Mouse (Mus musculus): Measurements from ENCODE around the gene Zfp618. TPM values are rescaled to one million over a fixed set of nuclear protein-coding genes. Genes with fewer than 3 reads are reported as not detected.

Zfp618 gene
- polyA plus RNA-seq, 1 experiment from 2014 or later = 29.7 TPM

DNA sequence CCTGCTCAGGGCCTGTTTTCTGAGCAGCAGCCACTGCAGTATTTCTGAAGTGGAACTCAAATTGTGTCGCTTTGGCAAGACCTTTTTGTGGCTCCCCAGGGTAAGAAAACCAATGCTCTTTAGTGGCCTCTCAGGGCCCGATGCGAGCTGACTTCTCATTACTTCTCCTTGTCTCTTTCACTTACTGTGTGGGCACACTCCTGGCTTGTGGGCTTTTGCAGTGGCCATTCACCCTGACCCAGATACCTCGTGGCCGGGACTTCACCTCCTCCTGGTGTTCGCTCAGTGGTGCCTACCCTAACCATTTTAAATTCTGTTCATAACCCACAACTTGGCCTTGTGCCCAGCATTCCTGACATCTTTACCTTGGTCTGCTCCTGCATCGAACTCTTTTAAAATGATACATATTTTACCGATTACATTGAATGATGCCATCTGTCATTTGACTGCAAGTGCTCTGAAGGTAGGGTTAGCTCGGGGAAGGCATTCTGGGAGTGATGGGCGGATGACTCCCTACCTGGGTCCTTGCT, 89.9 kb downstream of the Zfp618 start:
- Histone ChIP-seq H3K4me1 (ENCODE audit: control insufficient read depth, insufficient read depth, low read length) (peaks cover 39% of the 10 kb centered on the region), H3K36me3 (ENCODE audit: control insufficient read depth, insufficient read depth, low read length) (no peaks in the 10 kb centered on the region), H3K4me3 (ENCODE audit: low read depth, low read length) (no peak overlapping the region), H3K27ac (replicated peaks; ENCODE audit: low read depth, low read length) (0 out of 2 replicates have a peak overlapping the region, but pooled peaks have one; percentile 10), H3K9ac (ENCODE audit: low read length) (no peak overlapping the region), H3K27me3 (ENCODE audit: control insufficient read depth, insufficient read depth, low read length) (no peaks in the 10 kb centered on the region), H3K4me2 (ENCODE audit: low read depth, severe bottlenecking) (no peak overlapping the region), H3K9me3 (ENCODE audit: control insufficient read depth, low read length) (no peaks in the 10 kb centered on the region)
- no peak for DNase-seq (ENCODE audit: low spot score)
- WGBS = 84% methylated on average over 10 of the region's 10 CpGs
- no peak for ATAC-seq (ENCODE audit: insufficient number of reproducible peaks, low FRiP score, low TSS enrichment, low read depth)

DNA sequence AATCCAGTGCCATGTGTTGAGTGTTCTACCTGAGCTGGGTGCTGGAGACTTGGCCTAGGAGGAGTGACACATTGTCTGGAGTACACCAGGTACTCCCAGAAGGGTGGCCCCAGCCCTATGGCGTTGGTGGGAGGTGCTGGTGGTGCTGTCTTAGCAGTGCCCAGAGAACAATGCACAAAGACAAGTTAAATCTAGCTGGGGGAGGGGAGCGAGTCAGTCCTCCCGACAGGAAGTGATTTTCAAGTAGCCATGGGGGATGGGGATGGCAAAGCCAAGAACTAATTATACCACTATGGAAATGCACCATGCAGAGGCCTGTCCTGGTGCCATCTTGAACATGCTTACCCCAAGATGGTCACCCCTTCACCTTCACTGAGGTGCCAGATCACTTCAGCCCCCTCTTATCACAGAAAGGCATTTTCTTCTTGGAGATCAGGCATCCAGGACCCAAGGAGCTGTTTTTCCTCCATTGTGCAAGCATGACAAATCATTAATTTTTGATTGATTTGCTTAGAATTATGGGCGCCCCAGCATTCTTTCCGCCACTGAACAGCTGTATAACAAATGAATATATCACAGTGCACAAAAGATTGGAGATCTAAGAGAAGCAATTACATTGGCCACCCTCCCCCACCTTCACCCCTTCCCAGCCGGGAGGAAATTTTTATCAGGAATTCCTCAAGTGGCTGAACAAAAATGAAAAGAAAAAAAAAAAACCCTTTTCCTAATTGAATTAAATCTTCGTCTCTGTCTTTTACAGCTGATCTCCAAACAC, 91.5 kb downstream of the Zfp618 start:
- WGBS = 48% methylated on average over 7 of the region's 7 CpGs
- DNase-seq (ENCODE audit: low spot score) (peak; percentile 61), ATAC-seq (ENCODE audit: insufficient number of reproducible peaks, low FRiP score, low TSS enrichment, low read depth) (no peak; the same call in 1 of the 2 replicates)
- H3K9me3 ChIP-seq (ENCODE audit: control insufficient read depth, low read length) = no peaks in the 10 kb centered on the region
- no peak overlapping the region for H3K9ac ChIP-seq (ENCODE audit: low read length)
- no peaks in the 10 kb centered on the region for H3K27me3 ChIP-seq (ENCODE audit: control insufficient read depth, insufficient read depth, low read length)
- H3K4me3 ChIP-seq (ENCODE audit: low read depth, low read length) = no peak overlapping the region
- no peak overlapping the region for H3K4me2 ChIP-seq (ENCODE audit: low read depth, severe bottlenecking)
- peaks cover 31% of the 10 kb centered on the region for H3K4me1 ChIP-seq (ENCODE audit: control insufficient read depth, insufficient read depth, low read length)
- peak overlapping the region; percentile 65 for H3K27ac ChIP-seq (replicated peaks; ENCODE audit: low read depth, low read length)
- no peaks in the 10 kb centered on the region for H3K36me3 ChIP-seq (ENCODE audit: control insufficient read depth, insufficient read depth, low read length)

DNA sequence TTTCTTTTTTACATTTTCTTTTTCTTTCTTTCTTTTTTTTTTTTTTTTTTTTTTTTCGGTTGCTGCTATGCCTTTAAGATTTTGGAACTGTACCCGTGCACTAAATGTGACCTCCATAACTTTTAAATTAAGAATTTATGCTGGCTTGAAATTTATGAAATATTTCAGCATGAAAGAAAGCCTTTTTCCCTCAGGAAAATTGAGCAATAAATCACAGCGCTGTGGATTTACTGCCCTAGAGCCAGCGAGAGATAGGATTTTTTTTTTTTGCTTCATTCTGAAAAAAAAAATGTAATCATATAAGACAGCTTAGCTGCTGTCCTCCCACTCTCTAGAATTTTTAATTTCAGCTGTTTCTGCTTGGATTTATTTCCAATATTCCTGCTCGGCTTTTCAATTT, 92.2 kb downstream of the Zfp618 start:
- Histone ChIP-seq H3K4me3 (ENCODE audit: low read depth, low read length) (no peak overlapping the region), H3K4me1 (ENCODE audit: control insufficient read depth, insufficient read depth, low read length) (peaks cover 26% of the 10 kb centered on the region), H3K36me3 (ENCODE audit: control insufficient read depth, insufficient read depth, low read length) (no peaks in the 10 kb centered on the region), H3K4me2 (ENCODE audit: low read depth, severe bottlenecking) (no peak overlapping the region), H3K27me3 (ENCODE audit: control insufficient read depth, insufficient read depth, low read length) (no peaks in the 10 kb centered on the region), H3K9me3 (ENCODE audit: control insufficient read depth, low read length) (no peaks in the 10 kb centered on the region), H3K9ac (ENCODE audit: low read length) (no peak overlapping the region), H3K27ac (replicated peaks; ENCODE audit: low read depth, low read length) (no peak overlapping the region)
- ATAC-seq (ENCODE audit: insufficient number of reproducible peaks, low FRiP score, low TSS enrichment, low read depth) (peak; percentile 18; the same call in 1 of the 2 replicates), DNase-seq (ENCODE audit: low spot score) (no peak)
- WGBS = 56% methylated on average over 5 of the region's 5 CpGs

DNA sequence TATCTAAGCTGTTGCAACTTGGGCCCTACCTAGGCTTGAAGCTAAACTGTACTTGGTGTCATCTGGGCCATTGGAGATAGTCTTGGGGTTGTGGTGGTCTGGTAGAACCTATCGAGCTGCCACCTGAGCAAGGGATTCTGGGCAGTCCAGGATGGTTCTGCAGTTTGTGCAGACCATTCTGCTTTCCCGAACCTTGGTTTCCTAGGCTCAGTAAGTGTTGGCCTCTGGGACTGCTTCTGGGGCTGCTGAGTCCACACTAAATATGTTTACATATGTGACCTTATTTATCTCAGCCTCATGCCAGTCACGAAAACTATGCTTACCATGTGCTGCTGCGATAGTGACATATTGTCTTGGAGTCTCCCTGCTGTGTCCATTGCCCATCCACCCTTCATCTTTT, 93.3 kb downstream of the Zfp618 start:
- Histone ChIP-seq H3K36me3 (ENCODE audit: control insufficient read depth, insufficient read depth, low read length) (0 out of 2 replicates have a peak, but pooled peaks cover 2% of the 10 kb centered on the region), H3K4me3 (ENCODE audit: low read depth, low read length) (no peak overlapping the region), H3K9ac (ENCODE audit: low read length) (no peak overlapping the region), H3K4me1 (ENCODE audit: control insufficient read depth, insufficient read depth, low read length) (peaks cover 17% of the 10 kb centered on the region), H3K27ac (replicated peaks; ENCODE audit: low read depth, low read length) (no peak overlapping the region; the same call in 1 of the 2 replicates), H3K9me3 (ENCODE audit: control insufficient read depth, low read length) (no peaks in the 10 kb centered on the region), H3K4me2 (ENCODE audit: low read depth, severe bottlenecking) (no peak overlapping the region), H3K27me3 (ENCODE audit: control insufficient read depth, insufficient read depth, low read length) (no peaks in the 10 kb centered on the region)
- ATAC-seq (ENCODE audit: insufficient number of reproducible peaks, low FRiP score, low TSS enrichment, low read depth) = no peak
- 93% methylated on average over 4 of the region's 4 CpGs for WGBS
- no peak for DNase-seq (ENCODE audit: low spot score)

DNA sequence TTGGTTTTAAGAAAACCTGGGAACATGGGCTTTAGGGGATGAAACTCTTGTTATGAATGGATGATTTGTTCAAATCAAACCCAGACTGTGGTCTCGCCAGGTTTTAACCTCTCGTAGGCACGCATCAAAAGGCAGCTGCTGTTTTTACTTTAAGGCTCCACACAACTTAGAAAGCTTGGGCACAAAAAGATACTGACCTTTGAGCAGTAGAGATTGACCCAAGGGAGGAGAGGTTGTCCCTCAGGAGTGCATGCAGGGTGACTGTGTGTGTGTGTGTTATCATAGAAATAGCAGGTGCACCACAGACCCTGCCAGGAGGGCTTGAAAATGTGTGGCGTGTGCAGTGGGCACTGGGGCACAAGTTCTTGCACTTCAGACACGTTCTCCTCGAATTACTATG, 95.0 kb downstream of the Zfp618 start:
- H3K4me2 ChIP-seq (ENCODE audit: low read depth, severe bottlenecking) = no peak overlapping the region
- WGBS = 82% methylated on average over 6 of the region's 6 CpGs
- no peak overlapping the region for H3K27ac ChIP-seq (replicated peaks; ENCODE audit: low read depth, low read length)

DNA sequence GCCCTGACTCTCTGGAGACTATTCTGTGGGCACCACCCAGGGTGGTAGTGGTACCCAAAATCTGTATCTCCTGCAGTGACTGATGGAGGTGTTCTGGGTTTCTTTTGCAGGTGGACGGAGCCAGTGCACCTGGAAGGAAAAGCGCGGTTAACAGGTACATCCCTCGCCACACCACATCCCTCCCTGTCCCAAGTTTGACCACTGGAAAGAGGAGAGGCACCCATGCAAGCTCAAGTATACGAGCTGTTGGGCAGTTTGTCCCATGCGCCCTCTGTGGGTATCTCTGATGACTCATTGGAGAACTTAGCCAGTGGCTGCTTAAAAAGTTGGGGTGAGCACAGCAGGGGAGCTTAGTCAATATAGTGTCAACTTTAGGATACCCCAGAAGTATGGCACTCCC, 96.0 kb downstream of the Zfp618 start:
- WGBS = 98% methylated on average over 6 of the region's 6 CpGs
- no peak overlapping the region for H3K27ac ChIP-seq (replicated peaks; ENCODE audit: low read depth, low read length)
- H3K36me3 ChIP-seq (ENCODE audit: control insufficient read depth, insufficient read depth, low read length) = 0 out of 2 replicates have a peak, but pooled peaks cover 2% of the 10 kb centered on the region
- no peak for ATAC-seq (ENCODE audit: insufficient number of reproducible peaks, low FRiP score, low TSS enrichment, low read depth)
- no peak overlapping the region for H3K4me2 ChIP-seq (ENCODE audit: low read depth, severe bottlenecking)
- H3K4me3 ChIP-seq (ENCODE audit: low read depth, low read length) = no peak overlapping the region
- peaks cover 14% of the 10 kb centered on the region for H3K4me1 ChIP-seq (ENCODE audit: control insufficient read depth, insufficient read depth, low read length)
- H3K27me3 ChIP-seq (ENCODE audit: control insufficient read depth, insufficient read depth, low read length) = no peaks in the 10 kb centered on the region
- DNase-seq (ENCODE audit: low spot score) = no peak
- H3K9me3 ChIP-seq (ENCODE audit: control insufficient read depth, low read length) = no peaks in the 10 kb centered on the region
- H3K9ac ChIP-seq (ENCODE audit: low read length) = no peak overlapping the region

More for the DNA sequence above, 95.0 kb downstream of the Zfp618 start:
- no peaks in the 10 kb centered on the region for H3K27me3 ChIP-seq (ENCODE audit: control insufficient read depth, insufficient read depth, low read length)
- ATAC-seq (ENCODE audit: insufficient number of reproducible peaks, low FRiP score, low TSS enrichment, low read depth) (no peak), DNase-seq (ENCODE audit: low spot score) (no peak)
- H3K9ac ChIP-seq (ENCODE audit: low read length) = no peak overlapping the region
- H3K9me3 ChIP-seq (ENCODE audit: control insufficient read depth, low read length) = no peaks in the 10 kb centered on the region
- no peak overlapping the region for H3K4me3 ChIP-seq (ENCODE audit: low read depth, low read length)
- peaks cover 15% of the 10 kb centered on the region for H3K4me1 ChIP-seq (ENCODE audit: control insufficient read depth, insufficient read depth, low read length)
- H3K36me3 ChIP-seq (ENCODE audit: control insufficient read depth, insufficient read depth, low read length) = 0 out of 2 replicates have a peak, but pooled peaks cover 2% of the 10 kb centered on the region

DNA sequence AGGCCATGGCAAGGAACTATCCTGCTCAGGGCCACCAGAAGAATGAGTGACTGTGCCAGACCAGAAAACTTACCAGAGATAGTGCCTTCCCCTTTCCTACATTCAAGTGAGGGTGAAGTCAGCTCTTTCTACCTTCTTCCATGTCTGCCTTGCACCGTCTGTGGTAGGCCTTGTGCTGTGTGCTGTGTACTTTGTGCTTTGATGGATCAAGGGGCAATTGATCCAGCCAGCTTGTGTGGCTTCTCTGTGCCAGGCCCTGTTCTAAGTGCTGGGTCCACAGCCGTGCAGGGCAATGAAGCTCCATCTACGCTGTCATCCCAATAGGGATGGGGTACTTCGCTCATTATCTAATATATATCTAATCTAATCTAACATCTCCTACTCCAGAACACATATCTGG, 98.0 kb downstream of the Zfp618 start:
- Histone ChIP-seq H3K4me3 (ENCODE audit: low read depth, low read length) (no peak overlapping the region), H3K36me3 (ENCODE audit: control insufficient read depth, insufficient read depth, low read length) (0 out of 2 replicates have a peak, but pooled peaks cover 2% of the 10 kb centered on the region), H3K4me1 (ENCODE audit: control insufficient read depth, insufficient read depth, low read length) (peaks cover 3% of the 10 kb centered on the region), H3K4me2 (ENCODE audit: low read depth, severe bottlenecking) (no peak overlapping the region), H3K9ac (ENCODE audit: low read length) (no peak overlapping the region), H3K27me3 (ENCODE audit: control insufficient read depth, insufficient read depth, low read length) (no peaks in the 10 kb centered on the region), H3K9me3 (ENCODE audit: control insufficient read depth, low read length) (no peaks in the 10 kb centered on the region), H3K27ac (replicated peaks; ENCODE audit: low read depth, low read length) (no peak overlapping the region)
- WGBS = 96% methylated on average over 4 of the region's 4 CpGs
- ATAC-seq (ENCODE audit: insufficient number of reproducible peaks, low FRiP score, low TSS enrichment, low read depth) (no peak), DNase-seq (ENCODE audit: low spot score) (no peak)

DNA sequence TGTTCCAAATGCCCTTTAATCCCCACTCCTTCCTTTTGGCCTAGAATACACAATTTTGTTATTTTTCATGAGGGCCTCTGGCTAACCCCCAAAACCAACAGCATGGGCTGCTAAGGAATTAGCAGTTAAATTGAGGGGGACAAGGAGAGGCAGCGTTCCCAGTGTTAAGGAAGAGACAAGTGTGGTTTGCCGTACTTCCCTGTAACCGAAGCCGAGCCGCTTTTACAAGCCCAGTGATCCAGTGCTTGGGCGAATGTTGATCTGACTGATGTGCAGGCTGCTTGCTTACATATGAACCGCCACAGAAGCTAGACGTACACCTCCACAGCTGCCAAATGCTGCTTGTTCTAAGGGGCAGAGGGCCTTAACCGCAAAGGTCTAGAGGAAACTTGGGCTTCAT, 99.5 kb downstream of the Zfp618 start:
- DNase-seq (ENCODE audit: low spot score) (no peak), ATAC-seq (ENCODE audit: insufficient number of reproducible peaks, low FRiP score, low TSS enrichment, low read depth) (no peak)
- Histone ChIP-seq H3K9ac (ENCODE audit: low read length) (no peak overlapping the region), H3K27ac (replicated peaks; ENCODE audit: low read depth, low read length) (no peak overlapping the region), H3K4me3 (ENCODE audit: low read depth, low read length) (no peak overlapping the region), H3K36me3 (ENCODE audit: control insufficient read depth, insufficient read depth, low read length) (0 out of 2 replicates have a peak, but pooled peaks cover 2% of the 10 kb centered on the region), H3K27me3 (ENCODE audit: control insufficient read depth, insufficient read depth, low read length) (no peaks in the 10 kb centered on the region), H3K9me3 (ENCODE audit: control insufficient read depth, low read length) (no peaks in the 10 kb centered on the region), H3K4me2 (ENCODE audit: low read depth, severe bottlenecking) (no peak overlapping the region), H3K4me1 (ENCODE audit: control insufficient read depth, insufficient read depth, low read length) (0 out of 2 replicates have a peak, but pooled peaks cover 3% of the 10 kb centered on the region)
- 93% methylated on average over 9 of the region's 9 CpGs for WGBS

All from limb, embryonic 11.5 days (tissue).